Mouse (Mus musculus) heart, postnatal 25 days (tissue): ENCODE measurements around the gene Map2k2. TPM values are rescaled to one million over a fixed set of nuclear protein-coding genes. Genes with fewer than 3 reads are reported as not detected.
A peak's percentile ranks its signal among the peaks of the same experiment; 100 is the strongest.

ENCODE experiments used
- DNase-seq: peaks from one replicate; pipeline ENCODE4 v3.0.0; 2022; ENCODE audit warnings: low spot score
- intact Hi-C: fragments of 180-260 bp; cut with DNase I; formaldehyde crosslinking; loops from one replicate; pipeline ENCODE4 v1.15.1; 2025
- total RNA-seq, 2 experiments: library from RNA; stranded (reverse); gene quantifications; 2 replicates each; pipeline ENCODE4 v1.2.3; 2021

The Map2k2 gene
- total RNA-seq, 2 experiments from 2014 or later = 122 to 123 TPM

GRCm38 (mm10) chr10:81092465-81093250 is 13.1 kb upstream of the Map2k2 start:
- DNase-seq = no peak
- intact Hi-C loops = no loop called here

DNA sequence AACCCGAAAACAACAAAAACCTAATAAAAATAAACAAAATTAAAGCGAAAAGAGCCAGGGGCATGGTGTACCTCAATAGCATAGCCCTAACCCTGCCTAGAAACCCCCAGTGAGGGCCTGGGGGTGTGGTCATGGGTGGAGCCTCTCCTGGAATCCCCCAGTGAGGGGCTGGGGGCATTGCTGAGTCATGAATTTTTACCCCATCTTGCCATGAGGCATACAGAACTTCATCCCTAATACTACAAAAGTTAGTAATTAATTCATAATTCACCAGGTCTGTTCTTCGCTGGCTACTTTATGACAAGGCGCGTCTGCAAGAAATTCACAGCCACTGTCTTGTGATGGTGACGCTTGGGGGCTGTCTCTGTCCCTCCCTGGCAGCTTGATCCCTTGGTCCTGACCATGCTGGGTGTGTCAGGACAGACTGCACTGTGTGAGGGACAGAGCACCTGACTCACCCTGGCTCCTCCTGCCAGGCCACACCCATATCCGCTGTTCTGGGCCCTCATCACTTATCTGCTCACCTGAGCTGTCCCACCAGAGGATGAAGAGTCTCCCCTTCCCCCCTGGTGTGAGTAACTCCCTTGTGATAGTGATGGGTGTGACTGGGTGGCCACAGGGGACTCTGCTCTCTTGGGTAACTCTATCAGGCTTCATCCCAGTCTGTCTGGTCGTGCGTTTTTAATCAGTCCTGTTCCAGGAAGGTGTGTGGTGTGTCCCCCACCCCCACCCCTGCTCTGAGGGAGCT is 10.6 kb upstream of the Map2k2 start:
- no peak for DNase-seq
- intact Hi-C loops = no loop called here

DNA sequence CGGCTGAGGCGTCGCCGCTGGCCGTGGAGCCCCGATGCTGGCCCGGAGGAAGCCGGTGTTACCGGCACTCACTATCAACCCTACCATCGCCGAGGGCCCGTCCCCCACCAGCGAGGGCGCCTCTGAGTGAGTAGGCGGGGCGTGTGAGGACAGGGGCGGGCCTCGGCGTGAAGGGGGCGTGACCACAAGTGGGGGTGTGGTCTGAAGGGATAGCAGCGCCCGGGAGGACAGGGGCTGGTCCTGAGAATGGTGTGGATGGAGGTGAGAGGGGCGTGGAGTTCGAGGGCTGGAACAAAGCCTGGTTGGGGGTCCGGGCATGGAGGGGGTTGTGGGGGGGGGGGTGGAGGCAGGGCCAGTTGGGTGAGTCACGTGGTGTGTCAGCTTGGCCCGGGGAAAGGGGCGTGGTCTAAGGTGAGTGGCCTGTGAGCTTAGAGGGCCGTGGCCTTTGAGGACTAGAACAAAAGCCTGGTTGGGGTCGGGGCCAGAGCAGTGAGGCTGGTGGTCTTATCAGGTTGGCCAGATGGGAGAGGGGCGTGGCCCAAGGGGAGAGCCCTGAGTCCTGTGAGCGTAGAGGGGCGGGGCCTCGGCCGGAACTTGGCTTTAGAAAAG is 502 bp downstream of the Map2k2 start:
- intact Hi-C loops = loop anchor here (2.0 kb wide), 1 partner anchor 23 kb away; no protein-coding TSS in a partner anchor
- DNase-seq = peak; percentile 72

- intact Hi-C loops = no loop called here
- no peak for DNase-seq
These were observed 7.2 kb downstream of the Map2k2 start for GRCm38 (mm10) chr10:81112946-81113345.

- no peak for DNase-seq
These were observed 13.9 kb downstream of the Map2k2 start for GRCm38 (mm10) chr10:81119625-81120024.

DNA sequence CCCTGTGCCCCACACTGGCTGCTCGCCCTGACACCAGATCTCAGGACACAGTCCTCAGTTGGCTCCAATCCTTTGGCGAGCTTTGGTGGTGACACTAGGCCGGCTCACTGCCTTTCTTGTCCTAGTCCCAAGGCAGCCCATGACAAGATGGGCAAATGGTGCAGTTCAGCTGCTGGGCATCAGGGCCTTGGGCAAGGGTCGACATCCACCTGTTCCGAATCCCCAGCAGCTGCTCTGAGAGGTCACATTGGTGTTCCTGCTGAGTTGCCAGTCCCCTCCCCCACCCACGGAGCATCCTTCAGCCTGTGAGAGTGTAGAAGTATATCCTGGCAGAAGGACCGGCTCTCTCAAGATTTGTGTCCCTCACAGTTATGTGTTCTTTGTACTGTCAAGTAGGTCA is 14.9 kb downstream of the Map2k2 start:
- no peak for DNase-seq
- intact Hi-C loops = no loop called here

More at GRCm38 (mm10) chr10:81119625-81120024, 13.9 kb downstream of the Map2k2 start:
- intact Hi-C loops = no loop called here

- DNase-seq = no peak
- intact Hi-C loops = no loop called here
These were observed 17.2 kb downstream of the Map2k2 start for GRCm38 (mm10) chr10:81122889-81123288.

GRCm38 (mm10) chr10:81123500-81123899 is 17.8 kb downstream of the Map2k2 start:
- intact Hi-C loops = no loop called here

DNA sequence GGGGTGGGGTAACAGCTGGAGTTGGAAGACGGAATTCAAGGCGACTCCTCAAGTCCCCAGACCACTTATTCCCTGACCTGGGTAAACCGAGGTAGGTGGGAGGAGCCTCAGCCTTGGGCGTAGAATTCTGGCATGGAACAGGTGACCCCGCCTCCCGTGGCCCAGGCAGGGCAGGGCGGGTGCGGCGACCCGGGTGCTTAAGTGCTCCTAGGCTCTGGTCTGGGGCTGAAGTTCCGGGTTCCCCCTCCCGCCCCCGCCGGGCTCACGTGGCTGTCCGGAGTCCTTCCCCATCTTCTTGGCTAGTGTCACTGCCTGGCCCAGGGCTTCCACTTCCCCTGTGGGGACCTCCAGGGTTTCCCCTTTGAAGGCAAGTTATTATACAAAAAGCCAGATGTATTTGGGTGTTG is 28.5 kb downstream of the Map2k2 start:
- DNase-seq = peak; percentile 73
- intact Hi-C loops = loop anchor here (2.0 kb wide), 1 partner anchor 29 kb away; the partner anchor contains the start of gene Map2k2

More at GRCm38 (mm10) chr10:81123500-81123899, 17.8 kb downstream of the Map2k2 start:
- no peak for DNase-seq

DNA sequence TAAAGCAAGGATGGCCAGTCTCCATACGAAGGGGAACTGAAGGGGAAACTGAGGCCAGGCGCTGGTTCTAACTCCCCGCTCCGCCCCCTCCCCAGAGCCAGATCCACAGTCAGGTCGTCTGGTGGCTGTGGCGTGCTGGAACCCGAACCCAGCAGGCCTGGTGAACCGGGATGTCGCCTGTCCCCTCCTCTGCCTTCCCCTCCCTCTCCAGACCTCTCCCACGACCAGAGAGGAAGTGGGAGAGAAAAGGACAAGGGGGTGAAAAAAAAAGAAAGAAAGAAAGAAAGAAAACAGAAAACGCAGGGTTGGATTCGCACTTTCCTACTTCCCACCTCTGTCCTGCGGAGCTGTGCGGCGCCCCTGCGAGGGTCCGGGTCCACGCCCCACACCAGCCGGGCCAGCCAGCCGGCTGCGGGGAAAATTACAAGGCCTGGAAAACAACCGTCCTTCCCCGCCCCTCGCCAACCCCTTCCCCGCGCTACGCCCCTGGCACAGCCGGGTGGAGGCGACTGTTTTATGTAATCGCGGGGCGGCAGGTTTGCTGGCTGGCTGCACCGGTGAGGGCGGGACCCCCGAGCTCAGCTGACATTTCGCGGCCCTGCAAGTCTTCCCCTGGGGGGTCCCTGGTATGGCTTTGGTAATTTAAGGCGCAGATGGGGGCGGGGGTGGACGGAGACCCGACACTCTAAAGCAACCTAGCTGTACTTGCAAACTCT is 29.4 kb downstream of the Map2k2 start, which contains the start of gene Zbtb7a:
Gene Zbtb7a, plus strand, starts transcription at position 255 of the 716 bp plus-strand sequence.
- no peak for DNase-seq
- intact Hi-C loops = loop anchor here (2.0 kb wide), 1 partner anchor 30 kb away; the partner anchor contains the start of gene Map2k2

DNA sequence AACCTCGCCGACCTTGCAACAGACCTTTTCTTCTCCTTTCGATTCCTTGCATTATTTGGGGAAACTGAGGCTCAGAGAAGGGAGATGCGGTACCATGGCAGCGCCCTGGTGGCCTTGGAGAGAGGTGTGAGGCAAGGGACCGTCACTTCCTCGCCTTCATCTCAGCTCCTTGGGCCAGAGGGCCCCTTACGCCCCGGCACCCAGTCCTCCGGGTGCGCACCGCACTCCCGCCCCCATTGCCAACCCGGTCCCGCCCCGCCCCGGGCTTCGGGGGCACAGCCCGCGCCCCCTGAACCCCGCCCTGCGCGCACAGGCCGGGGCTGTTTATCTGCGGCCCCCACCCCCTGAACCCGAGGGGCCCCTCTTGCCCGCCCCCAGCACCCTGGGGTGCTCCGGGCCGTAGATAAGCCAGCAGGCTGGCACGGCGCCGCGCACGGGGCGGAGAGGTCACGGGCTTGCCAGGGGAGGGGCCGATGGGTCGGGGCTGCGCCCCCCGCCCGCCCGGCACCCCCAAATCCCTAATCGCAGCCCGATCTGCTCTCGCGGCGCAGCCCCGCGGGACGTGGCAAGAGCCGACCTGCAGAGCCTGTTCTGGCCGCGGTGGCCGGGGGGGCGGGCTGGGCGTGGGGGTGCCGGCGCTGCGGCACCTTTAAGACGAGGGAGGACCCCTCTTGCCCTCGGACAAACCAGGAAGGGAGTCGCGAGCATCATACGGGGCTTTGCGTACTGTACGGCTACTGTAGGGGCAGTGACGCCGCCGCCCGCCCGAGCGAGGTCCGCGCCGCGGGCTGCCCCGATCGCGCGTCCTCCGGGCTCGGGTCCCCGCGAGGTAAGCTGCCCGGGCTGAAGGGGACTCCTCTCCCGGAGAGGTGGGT is 30.4 kb downstream of the Map2k2 start:
- intact Hi-C loops = loop anchor here (2.0 kb wide), 1 partner anchor 31 kb away; the partner anchor contains the start of gene Map2k2
- DNase-seq = peak; percentile 71

- intact Hi-C loops = no loop called here
- peak; percentile 70 for DNase-seq
These were observed 31.1 kb downstream of the Map2k2 start for GRCm38 (mm10) chr10:81136706-81137231.

DNA sequence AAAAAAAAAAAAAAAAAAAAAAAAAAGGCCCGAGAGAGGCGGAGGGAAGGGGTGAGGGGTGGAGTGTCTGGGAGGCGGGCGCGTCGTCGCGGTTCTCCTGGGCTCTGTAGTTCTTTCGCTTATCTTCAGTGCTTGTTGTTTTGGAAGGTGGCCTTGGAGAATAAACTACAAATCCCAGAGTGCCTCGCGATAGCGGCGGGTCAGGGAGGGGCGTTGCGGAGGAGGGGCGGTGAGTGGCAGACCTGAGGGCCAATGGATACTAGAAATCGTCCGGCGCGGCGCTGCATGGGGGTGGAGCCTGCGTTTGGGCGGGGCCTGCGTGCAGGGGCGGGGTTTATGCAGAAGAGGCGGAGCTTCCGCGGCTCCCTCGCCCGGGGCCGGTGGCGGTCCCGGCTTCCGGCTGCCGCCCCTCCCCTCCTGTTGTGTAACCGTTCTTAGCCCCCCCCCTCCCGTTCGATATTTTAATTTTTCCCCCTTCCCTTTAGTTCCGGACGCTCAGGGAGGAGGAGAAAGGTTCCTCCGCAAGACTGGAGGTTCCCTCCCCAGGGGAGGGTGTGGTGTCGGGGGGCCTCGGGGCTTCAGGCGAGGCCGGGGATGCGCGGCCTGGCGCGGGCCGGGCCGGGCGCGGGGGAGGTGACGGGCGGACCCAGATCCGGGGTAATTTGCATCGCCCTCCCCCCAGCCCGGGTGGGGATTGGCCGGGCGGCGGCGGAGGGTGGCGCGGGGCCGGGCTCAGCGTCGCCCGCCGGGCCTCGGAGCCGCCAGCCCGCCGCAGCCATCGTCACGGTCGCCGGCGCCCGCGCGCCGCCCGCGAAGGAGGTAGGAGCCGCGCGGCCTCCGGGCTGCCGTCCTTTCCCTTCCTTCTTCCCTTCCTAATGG is 31.8 kb downstream of the Map2k2 start:
- DNase-seq = peak; percentile 98
- intact Hi-C loops = loop anchor here (2.0 kb wide), 1 partner anchor 29 kb away; the partner anchor contains the start of gene Pias4

- no peak for DNase-seq
- intact Hi-C loops = loop anchor here (2.0 kb wide), 1 partner anchor 29 kb away; the partner anchor contains the start of gene Pias4
These were observed 32.5 kb downstream of the Map2k2 start for GRCm38 (mm10) chr10:81138131-81138782.

GRCm38 (mm10) chr10:81138821-81139528 is 33.3 kb downstream of the Map2k2 start:
- DNase-seq = no peak
- intact Hi-C loops = loop anchor here (2.0 kb wide), 1 partner anchor 28 kb away; the partner anchor contains the start of gene Pias4

- intact Hi-C loops = loop anchor here (2.0 kb wide), 1 partner anchor 27 kb away; the partner anchor contains the start of gene Pias4
- DNase-seq = no peak
These were observed 33.8 kb downstream of the Map2k2 start for GRCm38 (mm10) chr10:81139529-81139846.
